9 mouse cellular contexts compared by ENCODE assay signal in the genomic region with DNA sequence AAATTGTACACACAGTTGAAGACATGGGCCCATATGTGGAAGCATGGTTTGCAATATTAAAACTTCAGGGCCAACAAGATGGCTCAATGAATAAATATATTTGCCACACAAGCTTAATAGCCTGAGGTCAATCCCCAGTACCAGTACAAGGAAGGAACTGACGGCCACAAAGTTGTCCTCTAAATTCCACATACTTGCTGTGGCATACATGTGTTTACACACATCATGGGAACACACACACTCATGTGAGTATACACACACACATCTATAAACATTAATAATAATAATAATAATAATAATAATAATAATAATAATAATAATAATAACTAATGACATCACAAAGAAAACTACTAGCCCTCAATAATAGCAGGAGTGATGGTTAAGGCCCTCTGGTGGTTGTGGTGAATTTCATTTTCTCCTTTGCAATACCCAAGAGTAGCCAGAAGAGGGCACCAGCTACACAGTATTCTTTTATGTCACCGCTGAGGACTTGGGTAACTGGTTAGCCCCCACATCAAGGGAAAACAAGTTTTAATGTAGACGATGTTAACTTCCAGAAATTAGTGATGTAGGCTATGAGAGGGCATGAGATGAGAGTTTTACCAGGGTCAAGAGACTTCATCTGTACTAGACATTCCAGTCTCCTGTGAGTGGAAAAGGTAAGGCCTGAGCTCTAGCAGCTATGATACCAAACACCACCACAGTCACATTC.
DNase-seq lines count a peak whose midpoint lies in the region; ATAC-seq and TF ChIP-seq lines count a peak whose summit lies in the region.
"Had no signal": no experiment of that assay in that cellular context is flagged by ENCODE, and none has a peak within 500 bp of the region (broad histone marks: within the 10 kb centered on the region; RNA-seq: fewer than 3 reads in every experiment).

No protein-coding gene starts in this region.

- H3K4me2 ChIP-seq in liver, postnatal 0 days (ENCODE audit: low read depth, low read length), result no peak overlapping the region
- H3K4me2 ChIP-seq: heart, embryonic 15.5 days had no signal

- no peaks in the 10 kb centered on the region for H3K9me3 ChIP-seq in embryonic facial prominence, embryonic 10.5 days
- no peaks in the 10 kb centered on the region for H3K9me3 ChIP-seq in liver, postnatal 0 days (ENCODE audit: low read length)
- H3K9me3 ChIP-seq: heart, embryonic 15.5 days had no signal

- peak; percentile 83 for ATAC-seq in inflammation-experienced regulatory T-cells, adult 6 months
- ATAC-seq in liver, postnatal 0 days, result peak; percentile 31; the same call in 1 of the 2 replicates

- TF ChIP-seq EP300 in liver, postnatal 0 days (IDR thresholded peaks at IDR 0.05; ENCODE audit: low read depth), result no peak

- no peaks in the 10 kb centered on the region for H3K4me1 ChIP-seq in cerebellum, adult 2 months (ENCODE audit: control insufficient read depth, insufficient read depth, low read length)
- H3K4me1 ChIP-seq in embryonic facial prominence, embryonic 10.5 days, result peaks cover 7% of the 10 kb centered on the region; the same call in 1 of the 2 replicates
- H3K4me1 ChIP-seq in liver, postnatal 0 days (ENCODE audit: insufficient read depth), result no peaks in the 10 kb centered on the region
- H3K4me1 ChIP-seq in spleen, adult 2 months (ENCODE audit: control insufficient read depth, insufficient read depth, insufficient read length), result no peaks in the 10 kb centered on the region

- peak; percentile 50; the same call in 1 of the 2 replicates for TF ChIP-seq CTCF in cerebellum, adult 2 months (IDR thresholded peaks at IDR 0.05; ENCODE audit: borderline replicate concordance, insufficient read depth, low read depth, low read length)
- peak; percentile 90 for TF ChIP-seq CTCF in liver, postnatal 0 days (IDR thresholded peaks at IDR 0.05; ENCODE audit: low read depth)
- TF ChIP-seq CTCF in spleen, adult 2 months (IDR thresholded peaks at IDR 0.05; ENCODE audit: extremely low read depth, insufficient read depth, insufficient read length, insufficient replicate concordance), result peak; percentile 64; the same call in 1 of the 2 replicates

- no peak overlapping the region for H3K9ac ChIP-seq in liver, postnatal 0 days (replicated peaks)
- H3K9ac ChIP-seq: heart, embryonic 15.5 days had no signal

- H3K27me3 ChIP-seq in cerebellum, adult 2 months (ENCODE audit: control insufficient read depth, insufficient read depth, low read length), result no peaks in the 10 kb centered on the region
- no peaks in the 10 kb centered on the region; the same call in 1 of the 2 replicates for H3K27me3 ChIP-seq in embryonic facial prominence, embryonic 10.5 days (replicated peaks; ENCODE audit: low read depth, poor library complexity, severe bottlenecking)
- no peaks in the 10 kb centered on the region for H3K27me3 ChIP-seq in liver, postnatal 0 days (ENCODE audit: insufficient read depth, low read length)
- no peaks in the 10 kb centered on the region for H3K27me3 ChIP-seq in spleen, adult 2 months (ENCODE audit: control insufficient read depth, insufficient read depth, low read length)
- H3K27me3 ChIP-seq: heart, embryonic 15.5 days had no signal

- no peak overlapping the region for H3K27ac ChIP-seq in cerebellum, adult 2 months (ENCODE audit: insufficient read depth, low read length)
- H3K27ac ChIP-seq in embryonic facial prominence, embryonic 10.5 days (replicated peaks), result no peak overlapping the region
- no peak overlapping the region for H3K27ac ChIP-seq in liver, postnatal 0 days (ENCODE audit: low read depth)
- H3K27ac ChIP-seq in spleen, adult 2 months (ENCODE audit: insufficient read depth, low read length), result no peak overlapping the region
- H3K27ac ChIP-seq: heart, embryonic 15.5 days had no signal

- DNase-seq in cerebellum, adult 2 months, result peak in 1 of 2 experiments; percentile 21
- no peak for DNase-seq in cerebellum, adult 11 months
- DNase-seq in right cerebral cortex, adult 2 months (ENCODE audit: low spot score in 2 of 2), result peak; percentile 65 to 71
- no peak for DNase-seq in right cerebral cortex, postnatal 25 days
- peak; percentile 45 for DNase-seq in embryonic facial prominence, embryonic 10.5 days (ENCODE audit: low spot score)
- peak; percentile 34 for DNase-seq in liver, postnatal 0 days
- peak; percentile 29 to 53 for DNase-seq in spleen, adult 2 months (ENCODE audit: low read depth in 1 of 2, low spot score in 2 of 2)

- H3K36me3 ChIP-seq in embryonic facial prominence, embryonic 10.5 days (replicated peaks), result no peaks in the 10 kb centered on the region
- 0 out of 2 replicates have a peak, but pooled peaks cover 3% of the 10 kb centered on the region for H3K36me3 ChIP-seq in liver, postnatal 0 days (replicated peaks; ENCODE audit: insufficient read depth, low read length)
- H3K36me3 ChIP-seq in spleen, adult 2 months (ENCODE audit: control insufficient read depth, insufficient read depth, low read length), result peaks cover 8% of the 10 kb centered on the region
- H3K36me3 ChIP-seq: heart, embryonic 15.5 days had no signal

- WGBS in cerebellum, adult 2 months, result 29% methylated on average over 3 of the region's 3 CpGs
- WGBS in embryonic facial prominence, embryonic 10.5 days, result 36% methylated on average over 3 of the region's 3 CpGs
- 28% methylated on average over 3 of the region's 3 CpGs for WGBS in liver, postnatal 0 days (ENCODE audit: insufficient replicate concordance)
- 27% methylated on average over 3 of the region's 3 CpGs for WGBS in spleen, adult 2 months

- no peak for TF ChIP-seq POLR2A in cerebellum, adult 2 months (IDR thresholded peaks at IDR 0.05; ENCODE audit: borderline replicate concordance, insufficient read depth, low read length)
- TF ChIP-seq POLR2A in spleen, adult 2 months (IDR thresholded peaks at IDR 0.05; ENCODE audit: low read depth, low read length), result no peak

- no peak overlapping the region for H3K4me3 ChIP-seq in cerebellum, adult 2 months (replicated peaks; ENCODE audit: insufficient read depth, low read depth, low read length)
- no peak overlapping the region for H3K4me3 ChIP-seq in embryonic facial prominence, embryonic 10.5 days
- no peak overlapping the region for H3K4me3 ChIP-seq in liver, postnatal 0 days (ENCODE audit: low read depth, low read length)
- H3K4me3 ChIP-seq in spleen, adult 2 months (ENCODE audit: extremely low read depth, insufficient read depth, insufficient read length), result no peak overlapping the region
- H3K4me3 ChIP-seq: heart, embryonic 15.5 days had no signal

Comparison
In these comparisons a context has a peak if more than half of its experiments do, and no peak if none do; other contexts are left out.
1. DNase-seq: peak in right cerebral cortex, adult 2 months (2 of 2), embryonic facial prominence, embryonic 10.5 days (single experiment), liver, postnatal 0 days (single experiment) and spleen, adult 2 months (2 of 2); none in cerebellum, adult 11 months (single experiment) and right cerebral cortex, postnatal 25 days (single experiment).
2. Peak in every context shown above with its lines, with median percentiles within 50 percentile points of each other: CTCF ChIP-seq.